Comparison of ENCODE assay signal across 24 mouse cellular contexts in the genomic region with DNA sequence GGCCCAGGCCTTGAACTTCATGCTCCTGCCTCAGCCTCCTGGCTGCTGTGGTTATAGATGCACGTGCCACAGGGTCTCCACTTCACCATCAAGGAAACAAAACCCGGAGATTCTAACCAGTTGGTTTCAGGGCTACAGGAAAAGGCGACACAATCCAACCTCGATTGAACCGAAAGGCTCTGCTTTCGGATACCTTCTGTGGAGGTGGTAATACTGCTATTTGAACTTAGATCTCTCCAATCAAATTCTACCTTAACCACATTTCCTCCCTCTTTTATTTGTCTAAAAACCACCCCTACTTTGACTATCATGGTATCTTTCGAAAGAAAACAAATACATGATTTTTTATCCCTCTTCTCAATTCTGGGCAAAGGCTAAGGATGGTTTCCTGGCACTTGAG. TPM values are rescaled to one million over a fixed set of nuclear protein-coding genes. Genes with fewer than 3 reads are reported as not detected.
DNase-seq lines count a peak whose midpoint lies in the region; ATAC-seq lines count a peak whose summit lies in the region.
"Had no signal": no experiment of that assay in that cellular context is flagged by ENCODE, and none has a peak within 500 bp of the region (broad histone marks: within the 10 kb centered on the region; RNA-seq: fewer than 3 reads in every experiment).

No protein-coding gene starts in this region.

- no peak for DNase-seq in heart, adult 18-20 months
- DNase-seq in CD4-positive helper T cell, adult 2 months (ENCODE audit: low read depth, low spot score) = peak; percentile 66
- DNase-seq in T-cell, adult 2 months (ENCODE audit: low spot score) = peak; percentile 61
- no peak for DNase-seq in urinary bladder, postnatal 36 days (ENCODE audit: low spot score in 2 of 2)
- DNase-seq in frontal cortex, postnatal 10 days (ENCODE audit: low spot score in 2 of 2) = no peak
- DNase-seq in adipocyte (ENCODE audit: low spot score) = no peak
- DNase-seq: adrenal gland, adult 8-10 months; adrenal gland, postnatal 25 days; cerebellum, adult 11-12 months; cerebellum, adult 8-10 months; cerebellum, postnatal 10 days; gastrocnemius, postnatal 10 days; gastrocnemius, postnatal 36 days; heart, postnatal 10 days; heart, postnatal 36 days had no signal

- H3K9me3 ChIP-seq in heart, embryonic 15.5 days (replicated peaks) = no peaks in the 10 kb centered on the region
- H3K9me3 ChIP-seq: forebrain, embryonic 10.5 days; hindbrain, embryonic 10.5 days; hindbrain, embryonic 13.5 days had no signal

- H3K27me3 ChIP-seq in heart, embryonic 15.5 days = no peaks in the 10 kb centered on the region
- H3K27me3 ChIP-seq: hindbrain, embryonic 13.5 days had no signal

- H3K4me2 ChIP-seq in heart, embryonic 15.5 days = no peak overlapping the region
- H3K4me2 ChIP-seq: heart, embryonic 11.5 days; hindbrain, embryonic 13.5 days had no signal

- H3K4me3 ChIP-seq in heart, embryonic 15.5 days = no peak overlapping the region
- H3K4me3 ChIP-seq: forebrain, embryonic 10.5 days; hindbrain, embryonic 10.5 days; hindbrain, embryonic 13.5 days had no signal

- H3K9ac ChIP-seq in heart, embryonic 15.5 days = no peak overlapping the region

- 0 out of 2 replicates have a peak overlapping the region, but pooled peaks have one; percentile 35 for H3K27ac ChIP-seq in heart, embryonic 15.5 days
- H3K27ac ChIP-seq: forebrain, embryonic 10.5 days; hindbrain, embryonic 10.5 days had no signal

- H3K4me1 ChIP-seq in heart, embryonic 15.5 days (replicated peaks) = peaks cover 25% of the 10 kb centered on the region

- no peak for ATAC-seq in heart, embryonic 15.5 days (replicated peaks; ENCODE audit: insufficient number of reproducible peaks, insufficient read depth, low FRiP score, low read depth)
- ATAC-seq in inflammation-experienced regulatory T-cells, adult 6 months = peak; percentile 94
- ATAC-seq: forebrain, embryonic 14.5 days; hindbrain, embryonic 16.5 days; intestine, postnatal 0 days had no signal

- WGBS in heart, embryonic 15.5 days = 87% methylated on average over 7 of the region's 7 CpGs

- H3K36me3 ChIP-seq in heart, embryonic 15.5 days = no peaks in the 10 kb centered on the region
- H3K36me3 ChIP-seq: forebrain, embryonic 10.5 days; hindbrain, embryonic 10.5 days; hindbrain, embryonic 13.5 days had no signal

RNA-seq across cellular contexts. Expression of a gene that starts 55.2 kb away (rescaled TPM):
- polyA plus RNA-seq in heart, embryonic 15.5 days (2015; fragmentation: Nextera tagmentation; extraction: Ambion mirVana) = 20.2 and 29.5 TPM in 2 replicates
- total RNA-seq in heart, adult 18-20 months (2021) = 10 to 100 TPM; 28.7 to 33.6 TPM
- polyA plus RNA-seq in inflammation-experienced regulatory T-cells, adult 6 months (2017; shearing (Covaris generic)) = 10 to 100 TPM; 24.7 to 31.6 (median 26.3) TPM

Comparison
In these comparisons a context has a peak if more than half of its experiments do, and no peak if none do; other contexts are left out.
1. DNase-seq: peak in CD4-positive helper T cell, adult 2 months (single experiment) and T-cell, adult 2 months (single experiment); none in heart, adult 18-20 months (0 of 2), urinary bladder, postnatal 36 days (0 of 2), frontal cortex, postnatal 10 days (0 of 2) and adipocyte (single experiment).